Mouse (Mus musculus) yolk sac, embryonic 10.5 days (tissue): Measurements from ENCODE around the gene Cyp2b10.
A peak's percentile ranks its signal among the peaks of the same experiment; 100 is the strongest.
"Not testable (repeated sequence)": the region's sequence is repeated elsewhere in the genome, so short reads cannot be mapped to it uniquely, and the experiment has no call there.

Experiments
- DNase-seq: peaks from one replicate; pipeline ENCODE4 v3.0.0-alpha.2; 2017; ENCODE audit warnings: low spot score

Cyp2b10 gene

DNA sequence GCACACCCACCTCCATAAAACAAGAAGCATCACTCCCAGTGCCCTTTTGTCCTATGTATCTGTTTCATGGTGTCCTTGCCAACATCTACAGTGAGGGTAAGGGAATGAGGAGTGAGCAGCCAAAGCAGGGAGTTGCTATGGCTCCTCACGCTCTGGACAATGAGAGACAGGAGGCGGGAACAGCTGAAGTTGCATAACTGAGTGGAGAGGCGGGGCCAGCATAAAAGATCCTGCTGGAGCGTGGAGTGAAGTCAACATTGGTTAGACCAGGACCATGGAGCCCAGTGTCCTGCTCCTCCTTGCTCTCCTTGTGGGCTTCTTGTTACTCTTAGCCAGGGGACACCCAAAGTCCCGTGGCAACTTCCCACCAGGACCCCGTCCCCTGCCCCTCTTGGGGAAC is at the start of gene Cyp2b10:
Gene Cyp2b10 (plus strand): TSS at position 210 of the 400 bp plus-strand sequence.
- no peak for DNase-seq

DNA sequence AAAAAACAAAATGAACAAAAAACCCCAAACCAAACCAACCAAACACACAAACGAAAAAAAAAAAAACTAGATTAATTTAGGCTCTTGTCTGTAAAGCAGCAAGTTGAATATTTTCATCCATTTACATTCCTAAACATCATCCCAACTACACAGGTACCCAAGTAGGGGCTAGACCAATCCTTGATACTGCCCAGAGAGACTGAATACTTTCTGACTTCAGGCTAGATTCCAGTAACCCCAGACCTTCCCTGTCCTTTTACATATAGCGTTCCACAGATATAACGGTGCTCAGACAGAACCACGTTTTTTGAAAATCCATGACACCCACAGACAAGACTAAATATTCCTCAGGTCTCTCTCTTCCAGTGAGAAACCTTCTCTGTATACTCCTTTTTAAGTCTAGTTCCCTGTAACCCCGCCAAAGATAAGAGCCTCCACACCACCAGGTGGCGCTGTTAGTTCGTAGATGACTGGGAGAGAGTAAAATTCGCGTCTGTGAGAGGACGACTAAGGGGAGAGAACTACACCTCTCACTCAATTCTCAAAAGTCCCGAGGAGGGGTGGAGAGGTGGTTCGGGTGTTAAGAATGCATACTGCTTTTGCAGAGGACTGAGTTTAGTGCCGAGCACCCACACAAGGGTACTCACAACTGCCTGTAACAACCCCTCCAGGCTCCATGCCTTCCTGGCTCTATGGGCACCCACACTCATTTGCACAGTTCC is 49.5 kb upstream of the Cyp2b10 start:
- peak; percentile 80 for DNase-seq

GRCm38 (mm10) chr7:25848444-25848812 is 49.0 kb upstream of the Cyp2b10 start:
- DNase-seq = no peak

DNA sequence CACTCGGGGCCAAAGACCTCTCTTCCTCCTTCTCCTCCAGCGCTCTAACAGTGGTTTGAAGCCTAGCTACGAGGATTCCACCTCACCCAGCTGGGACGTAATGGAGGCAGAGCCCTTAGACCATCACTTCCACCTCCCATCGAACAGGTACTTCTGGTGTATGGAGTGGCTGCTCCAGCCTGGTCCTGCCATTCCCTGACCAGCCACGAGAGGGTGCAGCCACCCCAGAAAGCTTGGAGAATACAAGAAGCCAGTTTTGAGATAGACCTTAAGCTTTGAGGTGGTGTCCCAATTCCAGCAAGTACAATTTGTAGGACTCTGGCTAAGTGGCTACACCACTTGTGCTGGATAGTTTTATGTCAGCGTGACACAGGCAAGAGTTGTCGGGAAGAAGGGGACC is 42.3 kb upstream of the Cyp2b10 start:
- DNase-seq = peak; percentile 48

GRCm38 (mm10) chr7:25859962-25860870 is 37.2 kb upstream of the Cyp2b10 start:
- peak; percentile 29 for DNase-seq

DNA sequence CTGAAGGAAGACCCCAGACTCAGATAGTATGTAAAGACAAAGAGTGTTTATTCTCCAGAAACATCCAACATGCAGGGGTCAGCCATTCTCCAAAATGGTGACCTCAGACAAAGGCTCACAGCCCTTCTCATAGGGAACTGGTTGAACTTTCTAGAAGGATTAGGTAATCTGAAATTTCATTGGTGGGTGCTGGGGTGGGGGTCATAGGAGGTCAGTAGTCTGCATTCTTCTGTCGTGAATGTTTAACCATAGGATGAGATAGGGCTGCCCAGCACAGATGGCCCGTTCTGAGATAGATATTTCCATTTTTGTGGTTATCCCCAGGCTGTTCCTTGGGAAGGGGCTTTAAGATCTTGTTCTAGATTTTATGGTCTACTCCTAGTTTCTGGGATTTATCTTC is 35.1 kb upstream of the Cyp2b10 start:
- DNase-seq = peak; percentile 59

- DNase-seq = no peak
Observed at GRCm38 (mm10) chr7:25863756-25864155, 33.7 kb upstream of the Cyp2b10 start.

- no peak for DNase-seq
Observed at GRCm38 (mm10) chr7:25864861-25865260, 32.6 kb upstream of the Cyp2b10 start.

DNA sequence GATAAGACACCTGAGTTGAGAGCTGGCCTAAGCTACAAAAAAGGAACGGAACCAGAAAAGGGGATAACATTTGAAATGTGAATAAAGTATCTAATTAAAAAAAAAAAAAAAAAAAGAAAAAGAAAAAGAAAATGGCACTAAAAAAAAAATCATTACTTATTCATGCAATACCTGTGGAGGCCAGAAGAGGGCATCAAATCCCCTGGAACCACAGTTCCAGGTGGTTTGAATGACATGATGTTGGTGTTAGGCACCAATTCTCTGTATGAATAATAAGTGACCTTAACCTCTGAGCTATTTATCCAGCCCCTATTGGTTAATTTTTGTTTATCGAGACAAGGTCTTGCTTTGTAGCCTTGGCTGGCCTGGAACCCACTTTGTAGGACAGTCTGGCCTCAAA is 27.6 kb upstream of the Cyp2b10 start:
- no peak for DNase-seq

- no peak for DNase-seq
Observed at GRCm38 (mm10) chr7:25872624-25873023, 24.8 kb upstream of the Cyp2b10 start.

DNA sequence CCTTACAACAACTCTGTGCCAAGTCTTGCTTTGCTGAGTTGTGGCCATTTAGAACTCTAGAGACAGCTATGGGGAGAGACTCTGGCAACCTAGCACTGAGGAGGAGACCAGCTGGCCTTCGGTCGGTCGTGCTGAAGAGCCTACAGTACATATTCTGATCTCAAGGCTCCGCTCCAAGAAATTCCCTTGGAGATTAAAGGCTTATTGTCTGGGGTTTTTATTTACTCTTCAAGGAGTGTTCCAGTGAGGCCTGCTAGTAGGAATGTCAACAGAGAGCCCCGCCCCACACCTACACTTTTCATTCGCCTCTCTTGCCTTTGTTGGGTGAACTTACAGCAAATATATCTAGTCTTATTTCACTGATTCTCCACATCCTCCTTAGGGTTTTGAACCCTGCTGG is 18.7 kb upstream of the Cyp2b10 start:
- peak; percentile 26 for DNase-seq

DNA sequence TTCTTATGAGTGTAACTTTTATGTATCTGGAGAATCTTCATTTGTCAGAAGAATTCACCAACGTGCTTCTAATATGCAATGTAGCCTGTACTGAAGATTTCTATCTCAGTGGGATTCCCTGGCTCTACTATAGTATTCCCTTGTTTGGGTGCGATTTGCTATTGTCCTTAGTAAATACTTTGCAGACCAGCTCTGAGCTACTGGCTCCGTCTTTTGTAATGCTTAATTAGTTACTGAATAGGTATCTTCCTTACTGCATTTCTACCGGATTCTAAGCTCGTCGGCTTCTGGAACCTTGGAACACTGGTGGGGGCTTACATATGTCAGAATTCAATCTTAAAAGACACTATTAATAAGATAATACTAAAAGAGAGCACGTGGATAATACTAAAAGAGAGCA is 16.7 kb upstream of the Cyp2b10 start:
- DNase-seq = not testable (repeated sequence)

GRCm38 (mm10) chr7:25884272-25884671 is 13.1 kb upstream of the Cyp2b10 start:
- no peak for DNase-seq

DNA sequence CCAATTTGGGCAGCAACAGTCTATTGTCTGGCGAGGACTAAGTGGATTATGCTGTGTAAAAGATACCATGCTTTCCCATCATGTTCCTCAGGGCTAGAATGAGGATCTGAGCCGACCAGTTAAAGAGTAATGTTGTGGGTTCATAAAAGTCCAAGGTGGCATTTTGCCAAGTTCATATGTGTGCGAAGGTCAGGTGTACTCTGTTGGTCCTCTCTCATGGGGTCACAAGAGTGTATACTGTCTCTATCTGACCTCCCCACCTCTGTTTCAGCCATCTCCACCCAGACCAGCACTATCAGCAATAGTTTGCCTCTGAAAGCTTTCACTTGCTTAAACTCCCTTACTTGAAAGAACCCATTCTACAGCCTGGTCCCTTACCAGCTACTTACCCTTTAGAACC is 9.7 kb upstream of the Cyp2b10 start:
- no peak for DNase-seq

DNA sequence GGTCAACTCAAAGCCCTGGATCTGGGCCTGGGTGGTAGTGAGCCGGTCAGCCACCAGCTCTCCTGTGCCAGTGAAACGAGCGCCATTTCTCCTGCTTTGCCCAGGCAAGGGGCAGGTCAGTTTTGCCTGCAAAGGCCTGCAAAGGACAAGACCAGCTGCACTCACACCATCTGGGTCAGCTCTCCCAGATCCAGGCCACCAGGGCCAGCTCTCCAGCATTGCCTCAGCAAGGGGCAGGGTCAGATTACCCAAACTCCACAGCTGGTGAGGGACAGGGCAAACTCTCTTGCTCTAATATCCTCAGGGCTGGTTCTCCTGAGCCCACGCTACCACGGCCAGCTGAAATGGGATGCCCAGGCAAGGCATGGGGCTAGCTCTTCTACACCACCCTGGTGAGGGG is 4.3 kb upstream of the Cyp2b10 start:
- DNase-seq = no peak

DNA sequence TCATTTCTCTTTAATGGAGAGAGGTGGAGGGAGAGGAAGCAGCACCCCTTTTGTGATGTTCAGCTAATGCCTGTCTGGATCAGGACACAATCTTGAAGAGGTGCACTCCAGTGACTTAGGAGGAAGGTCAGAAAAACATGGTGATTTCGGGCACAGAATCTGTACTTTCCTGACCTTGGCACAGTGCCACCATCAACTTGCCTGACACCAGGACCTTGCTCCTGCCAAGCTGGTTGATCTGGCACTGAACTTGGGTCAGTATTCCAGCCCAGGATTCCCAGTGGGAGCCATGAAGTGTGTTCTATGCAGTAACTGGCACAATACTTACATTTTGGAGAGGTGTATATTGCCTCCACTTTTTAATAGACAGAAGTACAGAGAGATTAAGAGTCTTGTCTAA is 2.3 kb upstream of the Cyp2b10 start:
- no peak for DNase-seq

DNA sequence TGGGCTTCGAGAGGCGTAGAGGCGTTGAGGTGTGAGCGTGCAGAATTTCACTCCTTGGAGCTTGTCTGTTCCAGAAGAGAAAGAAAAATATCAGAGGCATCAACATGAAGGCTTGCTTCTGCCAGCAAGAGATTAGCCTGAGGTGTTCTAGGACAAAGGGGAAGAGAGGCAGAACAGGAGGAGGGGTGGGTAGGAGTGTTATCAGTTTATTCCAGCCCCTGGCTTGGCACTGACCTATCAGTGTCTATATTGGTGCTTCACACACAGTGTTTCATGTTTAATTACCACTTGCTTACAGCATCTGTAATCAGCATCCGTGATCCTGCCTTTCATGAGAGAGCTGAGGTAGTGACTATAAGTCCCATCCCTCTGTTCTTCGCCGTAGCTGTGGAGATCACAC is 644 bp downstream of the Cyp2b10 start:
- DNase-seq = no peak

DNA sequence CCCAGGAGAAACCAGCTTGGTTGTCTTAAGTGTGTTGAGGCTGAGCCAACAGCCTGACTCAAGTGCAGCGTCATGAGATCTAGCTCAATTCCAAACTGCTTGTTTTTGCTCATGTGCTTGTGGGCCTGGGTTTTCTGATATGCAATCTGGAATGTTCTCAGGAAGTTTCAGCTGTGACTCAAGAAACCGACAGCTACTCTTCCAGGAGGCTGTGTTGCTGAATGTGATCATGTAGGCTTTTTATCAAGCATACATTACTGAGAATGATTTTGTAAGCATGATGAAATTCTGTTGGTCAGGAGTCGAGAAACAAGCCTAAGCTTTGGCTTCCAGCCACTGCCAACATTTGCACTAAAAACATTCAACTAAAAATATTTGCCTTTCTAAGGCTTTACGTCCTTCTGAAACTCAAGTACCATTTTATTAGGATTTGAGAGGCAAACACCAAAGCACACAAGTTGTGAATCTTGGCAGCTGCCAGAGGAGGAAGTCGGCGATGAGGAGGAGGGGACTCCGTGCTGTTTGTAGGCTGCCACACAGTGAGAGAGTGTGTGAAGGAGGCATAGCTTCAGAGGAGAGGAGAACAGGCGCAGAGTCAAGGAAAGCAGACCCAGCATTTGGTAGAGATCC is 4.8 kb downstream of the Cyp2b10 start:
- peak; percentile 1 for DNase-seq

DNA sequence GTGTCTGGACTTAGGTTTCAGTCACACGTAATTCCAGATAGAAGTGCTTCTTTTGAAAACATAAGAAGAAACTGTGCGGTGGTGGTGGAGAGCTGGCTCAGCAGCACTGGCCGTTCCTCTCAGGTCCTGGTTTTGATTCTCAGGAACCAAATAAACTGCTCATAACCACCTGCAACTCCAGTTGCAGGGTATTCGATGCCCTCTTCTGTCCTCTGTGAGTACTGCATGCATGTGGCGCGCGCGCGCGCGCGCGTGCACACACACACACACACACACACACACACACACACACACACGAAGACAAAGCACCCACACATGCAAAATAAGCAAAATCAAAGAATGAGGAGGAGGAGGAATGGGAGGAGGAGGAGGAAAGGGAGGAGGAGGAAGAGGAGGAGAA is 5.7 kb downstream of the Cyp2b10 start:
- DNase-seq = no peak

GRCm38 (mm10) chr7:25904066-25904465 is 6.6 kb downstream of the Cyp2b10 start:
- peak; percentile 10 for DNase-seq

DNA sequence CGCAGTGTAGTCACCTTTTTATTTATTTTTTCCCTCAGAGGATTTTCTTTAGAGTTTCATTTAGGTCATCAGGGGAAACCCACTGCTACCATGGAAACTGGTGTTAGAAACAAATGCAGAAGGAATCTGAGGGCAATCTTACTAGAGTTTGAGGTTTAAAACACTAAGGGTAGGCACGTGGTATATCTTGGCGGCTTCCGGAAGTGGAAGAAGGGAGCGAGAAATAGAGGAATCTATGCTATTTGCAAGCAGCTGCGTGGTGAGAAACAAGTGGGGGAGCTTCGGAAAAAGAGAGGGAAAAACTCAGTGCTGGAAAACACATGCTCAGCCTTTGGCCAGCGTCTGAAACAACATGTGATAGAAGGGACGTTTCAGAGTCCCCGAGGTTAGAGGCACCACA is 7.1 kb downstream of the Cyp2b10 start:
- no peak for DNase-seq

- no peak for DNase-seq
Observed at GRCm38 (mm10) chr7:25907380-25907779, 10.0 kb downstream of the Cyp2b10 start.

DNA sequence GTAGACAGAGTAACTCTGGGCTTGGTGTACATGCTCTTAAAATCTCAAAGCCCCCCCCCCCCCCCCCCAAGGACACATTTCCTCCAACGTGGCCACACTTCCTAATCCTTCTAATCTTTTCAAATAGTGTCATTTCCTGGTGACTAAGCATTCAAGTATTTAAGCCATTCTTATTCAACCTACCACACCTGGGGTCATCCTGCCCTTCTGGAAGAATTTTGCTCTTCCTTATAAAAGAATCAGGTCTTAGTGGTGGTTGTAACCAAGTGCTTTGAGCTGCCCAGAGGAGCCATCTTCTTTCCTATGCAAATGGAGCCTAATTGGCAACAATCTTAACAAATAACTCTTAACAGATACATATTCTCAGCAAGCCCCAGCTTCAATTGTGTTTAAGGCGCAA is 12.6 kb downstream of the Cyp2b10 start:
- no peak for DNase-seq
